Mouse (Mus musculus) lung, embryonic 16.5 days (tissue): ENCODE measurements around the gene Ercc6l2. TPM values are rescaled to one million over a fixed set of nuclear protein-coding genes. Genes with fewer than 3 reads are reported as not detected.

Source experiments
- ATAC-seq: fragments of 200-750 bp; cut with Nextera tagmentation; 2 replicates; pipeline ENCODE4 v1.8.0; 2017; ENCODE audit warnings: low read depth, mild to moderate bottlenecking, moderate library complexity
- H3K27ac ChIP-seq: fragments of 300-500 bp; sonication (generic); 2 replicates; pipeline ENCODE4 v1.5.1; 2014; ENCODE audit warnings: mild to moderate bottlenecking, control low read depth, low read length
- H3K27me3 ChIP-seq: fragments of 300-500 bp; sonication (generic); 2 replicates; pipeline ENCODE4 v1.6.1; 2014; ENCODE audit warnings: low read depth, low read length, mixed read lengths; ENCODE audit not compliant: control insufficient read depth, insufficient read depth
- H3K36me3 ChIP-seq: fragments of 300-500 bp; sonication (generic); 2 replicates; pipeline ENCODE4 v1.6.1; 2014; ENCODE audit warnings: low read length; ENCODE audit not compliant: control insufficient read depth, insufficient read depth
- H3K4me1 ChIP-seq: fragments of 300-500 bp; sonication (generic); replicated peaks from 2 replicates; pipeline ENCODE4 v1.6.1; 2014; ENCODE audit warnings: low read length, mixed read lengths; ENCODE audit not compliant: control insufficient read depth, insufficient read depth
- H3K4me2 ChIP-seq: fragments of 300-500 bp; sonication (generic); 2 replicates; pipeline ENCODE4 v1.6.1; 2014; ENCODE audit warnings: low read depth, low read length, control low read depth
- H3K4me3 ChIP-seq: fragments of 300-500 bp; sonication (generic); 2 replicates; pipeline ENCODE4 v1.5.1; 2014; ENCODE audit warnings: mild to moderate bottlenecking, low read length, control low read depth
- H3K9ac ChIP-seq: fragments of 300-500 bp; sonication (generic); 2 replicates; pipeline ENCODE4 v1.6.1; 2014; ENCODE audit warnings: low read length, control low read depth
- H3K9me3 ChIP-seq: fragments of 300-500 bp; sonication (generic); 2 replicates; pipeline ENCODE4 v1.6.1; 2016; ENCODE audit warnings: low read length; ENCODE audit not compliant: control insufficient read depth
- WGBS: fragments of 180-500 bp; shearing (Covaris S2); extraction: QIAGEN DNeasy Blood & Tissue Kit; methylation state at CpG from one replicate; pipeline ENCODE4 v1.1.7; 2014; 5-methylcytosine and 5-hydroxymethylcytosine counted together
- polyA plus RNA-seq: library from polyadenylated mRNA; unstranded; fragments of >200 nt; fragmentation: Nextera tagmentation; extraction: Ambion mirVana; gene quantifications from 2 replicates; pipeline ENCODE4 v1.2.1, GENCODE M21; 2015

Ercc6l2 gene
- 26.0 and 27.4 TPM in 2 replicates for polyA plus RNA-seq

GRCm38 (mm10) chr13:63814746-63815681 lies at the start of gene Ercc6l2:
TSS of gene Ercc6l2 (plus strand) at chr13:63815240.
- Histone ChIP-seq H3K27ac (peak within 1 kb of the TSS; percentile 90), H3K9ac (peak within 1 kb of the TSS; percentile 93), H3K4me2 (peak within 1 kb of the TSS; percentile 88), H3K27me3 (no peaks in the 10 kb centered on the region), H3K9me3 (no peaks in the 10 kb centered on the region), H3K4me1 (peaks cover 13% of the 10 kb centered on the region; the same call in 1 of the 2 replicates), H3K36me3 (no peaks in the 10 kb centered on the region), H3K4me3 (peak within 1 kb of the TSS; percentile 82)
- ATAC-seq = peak; percentile 99
- WGBS = under 1% methylated on average over 83 of the region's 87 CpGs

- Histone ChIP-seq H3K4me1 (peaks cover 3% of the 10 kb centered on the region; the same call in 1 of the 2 replicates), H3K9ac (no peak overlapping the region), H3K36me3 (no peaks in the 10 kb centered on the region), H3K27me3 (no peaks in the 10 kb centered on the region), H3K4me3 (no peak overlapping the region), H3K4me2 (no peak overlapping the region), H3K27ac (no peak overlapping the region), H3K9me3 (no peaks in the 10 kb centered on the region)
- ATAC-seq = peak; percentile 80
- WGBS = 30% methylated on average over 11 of the region's 11 CpGs
These were observed 49.0 kb upstream of the Ercc6l2 start for GRCm38 (mm10) chr13:63766065-63766464.

- no peaks in the 10 kb centered on the region for H3K9me3 ChIP-seq
- ATAC-seq = peak; percentile 70; the same call in 1 of the 2 replicates
- 46% methylated on average over 3 of the region's 3 CpGs for WGBS
These were observed 44.0 kb upstream of the Ercc6l2 start for GRCm38 (mm10) chr13:63771009-63771408.

GRCm38 (mm10) chr13:63778925-63779324 lies 36.1 kb upstream of the Ercc6l2 start:
- Histone ChIP-seq H3K9me3 (no peaks in the 10 kb centered on the region), H3K27ac (peak overlapping the region; percentile 73; the same call in 1 of the 2 replicates), H3K27me3 (no peaks in the 10 kb centered on the region), H3K4me3 (no peak overlapping the region), H3K4me1 (peaks cover 6% of the 10 kb centered on the region), H3K9ac (no peak overlapping the region), H3K36me3 (no peaks in the 10 kb centered on the region), H3K4me2 (no peak overlapping the region)
- WGBS = 45% methylated on average over 4 of the region's 4 CpGs
- ATAC-seq = peak; percentile 67

More at GRCm38 (mm10) chr13:63771009-63771408, 44.0 kb upstream of the Ercc6l2 start:
- H3K36me3 ChIP-seq = no peaks in the 10 kb centered on the region
- no peaks in the 10 kb centered on the region for H3K27me3 ChIP-seq
- peak overlapping the region; percentile 10; the same call in 1 of the 2 replicates for H3K27ac ChIP-seq
- H3K4me3 ChIP-seq = no peak overlapping the region
- peaks cover 3% of the 10 kb centered on the region; the same call in 1 of the 2 replicates for H3K4me1 ChIP-seq
- H3K4me2 ChIP-seq = no peak overlapping the region
- H3K9ac ChIP-seq = no peak overlapping the region

- 32% methylated on average over 2 of the region's 2 CpGs for WGBS
- no peaks in the 10 kb centered on the region for H3K9me3 ChIP-seq
- no peak overlapping the region for H3K4me2 ChIP-seq
- peak overlapping the region; percentile 75 for H3K27ac ChIP-seq
- H3K4me3 ChIP-seq = no peak overlapping the region
- ATAC-seq = peak; percentile 88
- no peaks in the 10 kb centered on the region for H3K27me3 ChIP-seq
- no peak overlapping the region for H3K9ac ChIP-seq
- peaks cover 6% of the 10 kb centered on the region for H3K4me1 ChIP-seq
- no peaks in the 10 kb centered on the region for H3K36me3 ChIP-seq
These were observed 35.4 kb upstream of the Ercc6l2 start for GRCm38 (mm10) chr13:63779376-63780291.

- Histone ChIP-seq H3K4me3 (no peak overlapping the region), H3K9ac (no peak overlapping the region), H3K27me3 (no peaks in the 10 kb centered on the region), H3K27ac (no peak overlapping the region), H3K36me3 (no peaks in the 10 kb centered on the region), H3K9me3 (no peaks in the 10 kb centered on the region), H3K4me1 (no peaks in the 10 kb centered on the region), H3K4me2 (no peak overlapping the region)
- ATAC-seq = no peak
- 97% methylated on average over 2 of the region's 2 CpGs for WGBS
These were observed 22.7 kb upstream of the Ercc6l2 start for GRCm38 (mm10) chr13:63792234-63792831.

GRCm38 (mm10) chr13:63793345-63794308 lies 21.4 kb upstream of the Ercc6l2 start:
- H3K36me3 ChIP-seq = no peaks in the 10 kb centered on the region
- no peak overlapping the region for H3K27ac ChIP-seq
- no peaks in the 10 kb centered on the region for H3K4me1 ChIP-seq
- H3K9ac ChIP-seq = no peak overlapping the region
- no peaks in the 10 kb centered on the region for H3K9me3 ChIP-seq
- no peak for ATAC-seq
- H3K27me3 ChIP-seq = no peaks in the 10 kb centered on the region
- WGBS = 66% methylated on average over 7 of the region's 7 CpGs
- no peak overlapping the region for H3K4me3 ChIP-seq
- H3K4me2 ChIP-seq = no peak overlapping the region

GRCm38 (mm10) chr13:63798677-63799076 lies 16.4 kb upstream of the Ercc6l2 start:
- no peak for ATAC-seq

More at GRCm38 (mm10) chr13:63798677-63799076, 16.4 kb upstream of the Ercc6l2 start:
- Histone ChIP-seq H3K4me3 (no peak overlapping the region), H3K9me3 (no peaks in the 10 kb centered on the region), H3K9ac (no peak overlapping the region), H3K4me1 (no peaks in the 10 kb centered on the region), H3K4me2 (no peak overlapping the region), H3K27me3 (no peaks in the 10 kb centered on the region), H3K36me3 (no peaks in the 10 kb centered on the region), H3K27ac (no peak overlapping the region)
- WGBS = 77% methylated on average over 3 of the region's 3 CpGs
